Mouse (Mus musculus) heart, adult 8-10 months (tissue): Measurements from ENCODE around the gene Hspa12a. TPM values are rescaled to one million over a fixed set of nuclear protein-coding genes. Genes with fewer than 3 reads are reported as not detected.

Experiments
- DNase-seq: peaks from one replicate; pipeline ENCODE4 v3.0.0; 2022; ENCODE audit warnings: low spot score
- total RNA-seq, 4 experiments: library from RNA; stranded (reverse); gene quantifications; 2 replicates each; pipeline ENCODE4 v1.2.4; 2022

Hspa12a gene
- total RNA-seq = 10 to 100 TPM; 14.7 to 21.9 (median 17.6) TPM

DNA sequence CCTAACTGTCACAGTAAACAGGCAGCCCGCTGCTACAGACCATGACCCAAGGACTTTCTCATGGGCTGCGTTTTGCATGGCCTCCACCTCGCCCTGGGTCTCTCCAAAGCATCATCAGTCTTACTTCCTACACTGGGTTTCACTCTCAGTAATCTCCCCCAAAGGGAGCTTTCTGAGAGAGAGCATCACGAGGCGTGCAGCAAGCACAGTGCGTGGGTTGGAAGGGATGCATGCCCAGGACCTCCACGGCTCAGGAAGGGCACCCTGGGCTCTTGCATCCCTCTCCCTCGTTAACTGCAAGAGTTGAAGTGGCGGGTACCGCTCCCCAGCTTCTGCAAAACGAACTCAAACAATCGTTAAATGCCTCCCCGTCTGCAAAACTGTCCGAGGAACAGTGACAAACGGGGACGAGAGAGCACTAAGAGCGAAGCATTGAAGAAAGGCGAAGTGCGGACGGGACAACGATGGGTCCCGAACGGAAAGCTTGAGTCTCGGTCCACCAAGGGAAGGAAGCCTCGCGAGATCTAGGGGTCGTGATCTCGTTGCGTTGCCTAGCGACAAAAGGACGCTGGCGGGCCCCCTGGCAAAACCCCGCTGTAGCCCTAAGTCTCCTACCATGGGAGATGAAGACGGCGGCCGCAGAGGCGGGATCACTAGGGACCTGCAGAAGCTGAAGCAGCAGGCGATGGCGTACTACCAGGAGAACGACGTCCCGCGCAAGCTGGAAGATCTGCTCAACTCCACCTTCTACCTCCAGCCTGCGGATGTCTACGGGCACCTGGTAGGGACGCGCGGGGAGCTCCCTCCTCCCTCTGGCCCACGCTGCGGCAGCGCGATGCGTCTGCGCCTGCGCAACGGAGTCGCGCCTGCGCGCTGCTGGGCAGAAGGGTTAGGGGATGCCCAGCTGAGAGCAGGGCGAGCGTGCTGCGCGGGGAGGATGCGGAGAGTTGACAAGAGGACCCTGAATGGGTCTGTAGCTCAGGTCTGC lies at the start of gene Hspa12a, which contains the start of gene Eno4:
Hspa12a (minus strand) TSS at position 814 of the 988 bp plus-strand sequence.
Eno4 (plus strand) TSS at position 585 of the 988 bp plus-strand sequence.
- peak; percentile 95 for DNase-seq

DNA sequence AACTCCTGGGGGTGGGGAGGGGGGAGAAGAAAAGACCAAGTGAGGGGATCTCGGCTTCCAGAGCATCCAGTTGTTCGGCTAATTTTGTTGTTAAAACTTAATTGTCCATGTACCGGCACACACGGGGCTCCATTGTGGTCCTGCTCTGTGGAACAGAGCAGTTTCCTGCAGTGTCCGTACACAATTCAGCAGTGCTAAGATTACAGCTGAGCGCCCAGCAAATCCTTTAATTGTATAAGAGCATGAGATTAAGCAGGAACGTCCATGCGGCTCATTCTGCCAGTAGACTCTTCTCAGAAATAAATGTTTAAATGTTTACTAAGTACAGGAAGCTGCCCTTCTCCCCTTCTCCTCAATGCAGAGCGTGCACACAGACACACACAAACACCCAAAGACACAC lies 38.1 kb upstream of the Hspa12a start:
- no peak for DNase-seq

DNA sequence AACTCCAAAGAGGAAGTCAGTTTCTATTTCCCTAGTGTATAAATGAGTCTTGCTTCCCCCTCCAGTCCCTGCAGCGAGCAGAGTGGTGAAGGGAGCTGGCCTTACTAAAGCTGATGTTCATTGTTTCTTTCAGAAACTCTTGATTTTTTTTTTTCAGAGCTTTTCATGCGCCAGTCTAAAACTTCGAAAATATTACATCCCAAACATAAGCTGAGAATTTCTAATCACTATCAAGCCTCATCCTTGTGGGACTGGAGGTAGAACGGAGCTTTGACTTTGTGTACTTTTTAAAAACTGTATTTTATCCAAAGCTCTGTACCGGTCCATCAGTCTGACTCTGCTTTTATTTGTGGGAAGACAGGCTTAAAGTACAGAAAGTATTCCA lies 36.6 kb upstream of the Hspa12a start:
- no peak for DNase-seq

GRCm38 (mm10) chr19:58979436-58980055 lies 36.1 kb upstream of the Hspa12a start:
- peak; percentile 41 for DNase-seq

- DNase-seq = peak; percentile 9
These were observed 35.1 kb upstream of the Hspa12a start for GRCm38 (mm10) chr19:58978401-58979171.

GRCm38 (mm10) chr19:58975216-58975863 lies 31.9 kb upstream of the Hspa12a start:
- DNase-seq = no peak

DNA sequence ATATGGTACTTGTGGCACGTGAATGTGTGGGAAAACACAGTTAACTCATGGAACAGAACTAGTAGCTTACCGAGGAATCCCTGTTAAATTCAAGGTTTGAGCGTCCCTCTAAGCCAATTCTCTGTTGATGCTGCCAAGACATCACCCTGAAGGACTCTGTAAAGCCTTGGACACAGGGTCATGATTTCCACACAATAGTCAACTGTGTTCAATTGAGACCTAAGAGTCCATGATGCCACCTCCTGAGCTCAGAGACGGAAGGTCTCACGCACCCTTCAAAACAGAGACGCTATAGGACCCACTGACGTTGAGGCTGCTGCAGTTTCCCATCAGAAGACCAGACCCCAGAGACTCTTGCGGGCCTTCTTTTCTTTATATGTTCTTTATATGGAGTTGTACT lies 30.7 kb upstream of the Hspa12a start:
- no peak for DNase-seq

- DNase-seq = no peak
These were observed 27.4 kb upstream of the Hspa12a start for GRCm38 (mm10) chr19:58970826-58971225.

- DNase-seq = no peak
These were observed 25.5 kb upstream of the Hspa12a start for GRCm38 (mm10) chr19:58968731-58969506.

- DNase-seq = no peak
These were observed 19.6 kb upstream of the Hspa12a start for GRCm38 (mm10) chr19:58963011-58963410.

DNA sequence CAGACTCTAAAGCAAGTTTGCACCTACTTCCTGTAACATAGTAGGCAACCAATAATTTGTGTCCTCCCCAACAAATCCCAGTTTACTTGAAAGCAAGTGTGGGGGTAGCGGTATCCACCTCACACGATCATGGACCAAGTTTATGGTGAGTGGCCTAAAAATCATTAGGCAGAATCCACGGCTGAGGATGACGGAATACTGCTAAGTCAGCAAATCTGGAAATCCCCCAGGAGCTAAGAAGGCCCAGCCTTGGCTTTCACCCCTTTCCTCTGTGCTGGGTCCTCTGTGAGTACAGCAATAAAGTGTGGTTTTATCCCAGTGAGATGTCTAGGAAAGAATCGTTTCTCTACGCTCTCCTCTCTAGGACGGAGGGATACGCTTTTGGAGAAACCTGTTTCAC lies 11.3 kb upstream of the Hspa12a start:
- DNase-seq = no peak

- no peak for DNase-seq
These were observed 8.8 kb upstream of the Hspa12a start for GRCm38 (mm10) chr19:58952236-58952635.

DNA sequence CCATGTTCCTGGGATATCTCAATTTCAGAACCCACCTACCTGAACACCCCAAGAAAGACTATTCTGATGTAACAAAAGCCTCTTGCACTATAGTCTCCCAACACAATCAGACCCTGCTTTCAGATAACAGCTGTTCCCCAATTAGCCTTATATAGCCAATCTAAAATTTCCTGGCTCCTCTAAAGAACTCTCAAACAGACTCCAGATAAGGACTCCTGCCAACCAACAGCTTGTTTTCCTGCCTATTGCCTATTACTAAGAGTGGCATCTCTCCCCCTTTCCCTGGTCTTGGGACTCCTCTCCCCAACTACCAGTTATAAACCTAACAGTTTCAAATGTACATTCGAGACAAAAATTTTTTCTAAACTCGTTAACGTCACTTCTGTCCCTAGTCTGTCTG lies 8.1 kb upstream of the Hspa12a start:
- DNase-seq = no peak

DNA sequence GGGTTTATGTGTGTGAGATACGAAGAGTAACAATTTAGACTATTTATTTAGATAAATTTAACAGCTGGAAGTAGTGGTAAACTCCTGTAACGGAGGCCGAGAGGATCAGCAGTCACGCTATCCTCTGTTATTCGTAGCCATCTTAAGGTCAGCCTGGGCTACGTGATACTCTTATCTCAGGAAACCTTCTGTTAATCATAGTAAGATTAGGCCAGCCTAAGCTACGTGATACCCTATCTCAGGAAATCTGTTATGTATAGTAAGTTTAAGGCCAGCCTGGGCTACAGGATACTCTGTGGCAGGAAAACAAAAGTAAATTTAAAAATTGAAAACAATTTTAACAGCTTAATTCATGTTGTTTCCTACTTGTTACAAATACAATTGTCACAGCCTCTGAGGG lies 2.5 kb upstream of the Hspa12a start:
- no peak for DNase-seq

DNA sequence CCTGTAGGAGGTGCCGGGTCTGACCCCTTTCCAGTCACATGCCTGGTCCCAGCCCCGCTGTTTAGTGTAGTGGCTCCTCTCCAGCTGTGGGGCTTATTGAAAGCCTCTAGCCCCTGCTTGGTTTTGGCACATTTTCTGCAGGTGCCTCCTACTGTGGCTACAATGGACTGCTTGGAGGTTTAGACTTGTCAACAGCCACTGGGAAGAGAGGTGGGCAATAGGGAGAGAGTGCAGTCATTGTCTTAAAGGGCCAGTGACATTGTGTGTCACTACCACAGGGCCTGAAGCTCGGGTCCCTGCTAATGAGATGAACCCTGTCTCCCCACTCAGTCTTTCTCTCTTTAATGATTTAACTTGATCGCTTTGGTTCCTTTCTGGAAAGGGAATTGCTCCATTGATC lies 10.4 kb downstream of the Hspa12a start:
- no peak for DNase-seq

DNA sequence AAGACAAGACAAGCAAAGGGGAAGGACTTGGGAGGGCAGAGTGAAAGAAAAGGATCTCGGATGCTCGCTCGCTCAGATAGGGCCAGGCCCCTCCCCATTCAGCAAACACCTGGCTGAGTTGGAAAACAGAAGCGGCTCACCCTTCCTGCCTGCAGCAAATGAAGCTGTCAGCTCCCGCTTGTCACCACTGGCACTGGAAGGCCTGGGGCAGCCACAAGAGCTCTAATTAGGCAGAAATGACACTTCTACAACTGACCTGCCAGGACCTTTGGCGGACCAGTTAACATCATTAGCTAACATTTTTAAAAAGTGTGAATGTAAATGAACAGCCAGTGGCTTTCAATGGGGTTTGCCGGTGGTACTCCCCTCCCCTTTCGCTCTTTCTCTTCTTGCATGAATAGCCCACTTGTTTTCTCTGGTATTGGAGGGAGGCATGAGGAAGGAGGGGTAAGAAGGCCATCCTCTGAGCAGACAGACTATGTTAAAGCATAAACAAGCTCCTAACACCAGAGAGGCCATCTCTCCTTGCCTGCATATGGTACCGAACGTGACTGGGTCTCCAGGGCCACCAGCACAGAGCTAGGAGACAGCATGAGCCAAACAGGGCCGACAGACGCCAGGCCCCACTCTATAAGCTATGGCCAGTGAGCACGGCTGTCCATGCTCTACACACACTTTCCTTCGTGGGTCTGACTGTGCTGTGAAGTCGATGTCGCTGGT lies 12.2 kb downstream of the Hspa12a start:
- DNase-seq = no peak

DNA sequence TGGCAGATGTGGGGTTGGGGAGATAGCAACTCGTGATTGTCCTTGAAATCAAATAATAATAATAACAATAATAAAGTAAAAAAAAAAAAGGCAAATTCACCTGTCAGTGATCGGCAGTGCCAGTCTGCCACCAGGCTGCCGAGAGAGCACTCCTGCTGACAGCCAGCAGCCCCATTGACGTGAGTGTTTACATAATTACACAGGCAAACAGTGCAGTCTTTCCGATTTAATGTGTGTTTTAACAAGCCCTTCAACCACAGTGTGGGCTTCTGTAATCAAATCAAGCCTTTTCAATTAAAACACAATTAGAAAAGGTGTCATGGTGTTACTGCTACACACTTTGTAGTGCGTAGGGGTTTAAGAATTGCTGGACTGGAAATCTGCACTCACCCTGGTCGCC lies 24.3 kb downstream of the Hspa12a start:
- no peak for DNase-seq

- no peak for DNase-seq
These were observed 24.9 kb downstream of the Hspa12a start for GRCm38 (mm10) chr19:58918597-58918996.

- DNase-seq = no peak
These were observed 30.2 kb downstream of the Hspa12a start for GRCm38 (mm10) chr19:58913301-58913700.

DNA sequence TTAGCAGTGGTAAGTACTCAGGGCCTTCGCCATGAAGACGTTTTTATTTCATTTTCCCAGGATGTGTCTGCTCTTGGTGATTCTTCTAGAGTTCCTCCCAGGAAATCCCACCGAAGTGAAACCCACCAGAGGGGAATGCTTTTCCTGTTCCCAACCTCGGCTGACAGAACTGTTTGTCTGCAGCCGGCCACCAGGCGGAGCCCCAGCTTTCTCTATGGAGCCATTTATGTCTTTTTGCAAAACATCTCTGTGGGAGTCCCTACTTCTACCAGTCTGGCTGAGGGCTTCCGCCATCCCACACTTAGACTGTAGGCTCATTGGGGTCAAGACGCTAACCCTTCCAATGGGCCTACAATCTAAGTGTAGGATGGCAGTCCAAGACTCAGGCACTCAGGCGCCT lies 32.1 kb downstream of the Hspa12a start:
- peak; percentile 28 for DNase-seq
